Mouse (Mus musculus): ENCODE data around the gene Tekt4. TPM values are rescaled to one million over a fixed set of nuclear protein-coding genes. Genes with fewer than 3 reads are reported as not detected.

Gene Tekt4
- polyA plus RNA-seq, 1 experiment from 2014 or later = 0.06 TPM

DNA sequence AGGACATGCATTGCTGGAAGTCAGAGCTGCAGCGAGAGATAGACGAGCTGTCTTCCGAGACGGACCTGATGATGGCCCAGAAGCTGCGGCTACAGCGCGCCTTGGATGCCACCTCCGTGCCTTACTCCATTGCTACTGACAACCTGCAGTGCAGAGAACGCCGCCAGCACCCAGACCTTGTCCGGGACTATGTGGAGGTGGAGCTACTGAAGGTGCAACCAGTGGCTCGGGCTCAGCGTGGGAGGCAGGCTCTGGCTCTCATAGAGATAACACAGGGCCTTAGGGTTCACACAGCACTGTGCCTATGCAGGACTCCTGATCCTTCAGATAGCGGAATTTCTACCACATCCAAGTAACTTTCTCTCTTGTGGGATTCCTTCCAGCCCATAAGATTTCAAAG is 17.6 kb downstream of the Tekt4 start:
- Histone ChIP-seq H3K4me3 (ENCODE audit: low read depth, low read length) (no peak overlapping the region), H3K27me3 (ENCODE audit: control insufficient read depth, insufficient read depth, low read length) (no peaks in the 10 kb centered on the region), H3K4me1 (replicated peaks; ENCODE audit: control insufficient read depth, insufficient read depth) (no peaks in the 10 kb centered on the region), H3K9me3 (ENCODE audit: control insufficient read depth, low read length) (no peaks in the 10 kb centered on the region), H3K27ac (replicated peaks) (no peak overlapping the region), H3K36me3 (ENCODE audit: control insufficient read depth, insufficient read depth, low read length) (no peaks in the 10 kb centered on the region), H3K4me2 (replicated peaks; ENCODE audit: low read depth) (no peak overlapping the region), H3K9ac (ENCODE audit: low read length) (no peak overlapping the region)
- WGBS = 42% methylated on average over 14 of the region's 14 CpGs
- no peak for TF ChIP-seq EP300 (optimal IDR thresholded peaks at IDR 0.05)
- TF ChIP-seq CTCF (IDR thresholded peaks at IDR 0.05; ENCODE audit: low read depth) = no peak
- DNase-seq (ENCODE audit: low spot score) = no peak
- ATAC-seq (ENCODE audit: low FRiP score, low TSS enrichment) = no peak

- Histone ChIP-seq H3K9me3 (ENCODE audit: control insufficient read depth, low read length) (no peaks in the 10 kb centered on the region), H3K9ac (ENCODE audit: low read length) (peak overlapping the region; percentile 61; the same call in 1 of the 2 replicates), H3K27ac (replicated peaks) (no peak overlapping the region), H3K4me3 (ENCODE audit: low read depth, low read length) (peak overlapping the region; percentile 39), H3K4me1 (replicated peaks; ENCODE audit: control insufficient read depth, insufficient read depth) (no peaks in the 10 kb centered on the region), H3K36me3 (ENCODE audit: control insufficient read depth, insufficient read depth, low read length) (no peaks in the 10 kb centered on the region), H3K4me2 (replicated peaks; ENCODE audit: low read depth) (peak overlapping the region; percentile 85), H3K27me3 (ENCODE audit: control insufficient read depth, insufficient read depth, low read length) (no peaks in the 10 kb centered on the region)
- 1% methylated on average over 38 of the region's 38 CpGs for WGBS
- ATAC-seq (ENCODE audit: low FRiP score, low TSS enrichment) (peak; percentile 87), DNase-seq (ENCODE audit: low spot score) (peak; percentile 89)
- peak; percentile 73 for TF ChIP-seq CTCF (IDR thresholded peaks at IDR 0.05; ENCODE audit: low read depth)
- no peak for TF ChIP-seq EP300 (optimal IDR thresholded peaks at IDR 0.05)
Measured at GRCm38 (mm10) chr17:25474330-25475077, 20.1 kb downstream of the Tekt4 start.

DNA sequence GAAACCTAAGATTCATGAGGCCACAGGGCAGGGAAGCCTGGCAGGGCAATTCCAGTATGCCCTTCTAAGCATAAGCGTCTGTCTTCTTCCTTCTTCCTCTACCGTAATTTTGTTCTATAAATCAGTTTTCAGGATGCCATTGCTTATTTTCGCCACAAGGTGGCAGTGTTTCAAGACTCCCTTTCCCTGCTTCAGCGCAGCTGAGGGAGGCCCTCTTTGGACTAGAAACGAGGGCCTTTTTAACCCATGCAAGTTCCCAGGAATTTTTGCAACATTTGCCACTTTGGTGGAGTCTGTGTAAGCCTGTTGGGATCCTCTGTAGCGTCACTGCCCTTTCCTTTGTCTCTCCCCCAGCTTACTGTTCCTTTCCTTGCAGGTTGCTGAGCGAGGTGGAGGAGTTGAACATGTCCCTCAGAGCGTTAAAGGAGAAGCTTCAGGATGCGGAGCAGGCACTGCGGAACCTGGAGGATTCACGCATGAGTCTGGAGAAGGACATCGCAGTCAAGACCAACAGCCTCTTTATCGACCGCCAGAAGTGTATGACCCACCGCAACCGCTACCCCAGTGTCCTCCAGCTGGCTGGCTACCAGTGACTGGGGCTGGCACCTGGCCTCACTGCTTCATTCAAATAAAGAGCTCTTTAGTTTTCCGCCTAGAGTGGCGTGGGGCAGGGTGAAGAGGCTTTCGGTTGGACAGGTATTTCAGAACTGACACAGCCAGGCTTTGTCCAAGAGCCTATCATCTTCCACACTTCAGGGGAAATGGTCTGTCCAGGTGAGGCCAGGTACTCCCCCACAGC is 21.7 kb downstream of the Tekt4 start:
- Histone ChIP-seq H3K27ac (replicated peaks) (no peak overlapping the region), H3K4me3 (ENCODE audit: low read depth, low read length) (no peak overlapping the region), H3K4me1 (replicated peaks; ENCODE audit: control insufficient read depth, insufficient read depth) (no peaks in the 10 kb centered on the region), H3K36me3 (ENCODE audit: control insufficient read depth, insufficient read depth, low read length) (no peaks in the 10 kb centered on the region), H3K27me3 (ENCODE audit: control insufficient read depth, insufficient read depth, low read length) (no peaks in the 10 kb centered on the region), H3K4me2 (replicated peaks; ENCODE audit: low read depth) (no peak overlapping the region), H3K9ac (ENCODE audit: low read length) (no peak overlapping the region), H3K9me3 (ENCODE audit: control insufficient read depth, low read length) (no peaks in the 10 kb centered on the region)
- DNase-seq (ENCODE audit: low spot score) (peak; percentile 42), ATAC-seq (ENCODE audit: low FRiP score, low TSS enrichment) (no peak)
- TF ChIP-seq EP300 (optimal IDR thresholded peaks at IDR 0.05) (no peak), CTCF (IDR thresholded peaks at IDR 0.05; ENCODE audit: low read depth) (peak; percentile 94)
- WGBS = 34% methylated on average over 19 of the region's 19 CpGs

GRCm38 (mm10) chr17:25480152-25480551 is 25.7 kb downstream of the Tekt4 start:
- TF ChIP-seq EP300 (optimal IDR thresholded peaks at IDR 0.05) (no peak), CTCF (IDR thresholded peaks at IDR 0.05; ENCODE audit: low read depth) (no peak)
- ATAC-seq (ENCODE audit: low FRiP score, low TSS enrichment) (no peak), DNase-seq (ENCODE audit: low spot score) (no peak)
- H3K4me1 ChIP-seq (replicated peaks; ENCODE audit: control insufficient read depth, insufficient read depth) = no peaks in the 10 kb centered on the region
- H3K4me3 ChIP-seq (ENCODE audit: low read depth, low read length) = no peak overlapping the region
- no peak overlapping the region for H3K4me2 ChIP-seq (replicated peaks; ENCODE audit: low read depth)
- H3K27me3 ChIP-seq (ENCODE audit: control insufficient read depth, insufficient read depth, low read length) = no peaks in the 10 kb centered on the region
- H3K9me3 ChIP-seq (ENCODE audit: control insufficient read depth, low read length) = no peaks in the 10 kb centered on the region
- H3K36me3 ChIP-seq (ENCODE audit: control insufficient read depth, insufficient read depth, low read length) = no peaks in the 10 kb centered on the region
- H3K27ac ChIP-seq (replicated peaks) = no peak overlapping the region
- 58% methylated on average over 8 of the region's 8 CpGs for WGBS
- H3K9ac ChIP-seq (ENCODE audit: low read length) = no peak overlapping the region

- no peaks in the 10 kb centered on the region for H3K27me3 ChIP-seq (ENCODE audit: control insufficient read depth, insufficient read depth, low read length)
- ATAC-seq (ENCODE audit: low FRiP score, low TSS enrichment) (no peak), DNase-seq (ENCODE audit: low spot score) (no peak)
- no peak overlapping the region for H3K4me2 ChIP-seq (replicated peaks; ENCODE audit: low read depth)
- H3K9ac ChIP-seq (ENCODE audit: low read length) = no peak overlapping the region
- no peaks in the 10 kb centered on the region for H3K9me3 ChIP-seq (ENCODE audit: control insufficient read depth, low read length)
- no peaks in the 10 kb centered on the region for H3K4me1 ChIP-seq (replicated peaks; ENCODE audit: control insufficient read depth, insufficient read depth)
- H3K27ac ChIP-seq (replicated peaks) = no peak overlapping the region
- H3K4me3 ChIP-seq (ENCODE audit: low read depth, low read length) = no peak overlapping the region
- WGBS = 48% methylated on average over 4 of the region's 4 CpGs
- H3K36me3 ChIP-seq (ENCODE audit: control insufficient read depth, insufficient read depth, low read length) = no peaks in the 10 kb centered on the region
- TF ChIP-seq EP300 (optimal IDR thresholded peaks at IDR 0.05) (no peak), CTCF (IDR thresholded peaks at IDR 0.05; ENCODE audit: low read depth) (no peak)
Measured at GRCm38 (mm10) chr17:25480820-25481219, 26.4 kb downstream of the Tekt4 start.

DNA sequence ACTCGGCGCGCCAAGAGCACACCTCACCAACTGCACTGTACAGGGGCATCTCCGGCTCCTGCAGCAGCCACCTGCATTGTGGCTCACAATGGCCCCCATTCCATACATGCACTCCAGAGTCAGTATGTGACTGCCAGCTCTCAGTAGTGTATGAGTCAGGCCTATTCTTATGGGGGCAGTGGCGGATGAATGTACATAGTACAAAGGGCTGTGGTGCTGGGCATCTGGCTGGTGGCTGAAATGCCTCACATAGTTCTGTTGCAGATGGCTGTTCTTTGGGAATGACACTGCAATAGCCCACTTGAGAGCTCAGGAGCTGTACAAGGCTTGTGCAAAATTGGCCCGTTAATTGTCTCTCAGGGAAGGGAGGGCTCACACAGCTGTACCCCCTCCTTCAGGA is 27.7 kb downstream of the Tekt4 start:
- H3K9ac ChIP-seq (ENCODE audit: low read length) = no peak overlapping the region
- H3K4me1 ChIP-seq (replicated peaks; ENCODE audit: control insufficient read depth, insufficient read depth) = no peaks in the 10 kb centered on the region
- DNase-seq (ENCODE audit: low spot score) (no peak), ATAC-seq (ENCODE audit: low FRiP score, low TSS enrichment) (no peak)
- H3K36me3 ChIP-seq (ENCODE audit: control insufficient read depth, insufficient read depth, low read length) = no peaks in the 10 kb centered on the region
- H3K27me3 ChIP-seq (ENCODE audit: control insufficient read depth, insufficient read depth, low read length) = no peaks in the 10 kb centered on the region
- TF ChIP-seq EP300 (optimal IDR thresholded peaks at IDR 0.05) (no peak), CTCF (IDR thresholded peaks at IDR 0.05; ENCODE audit: low read depth) (no peak)
- H3K9me3 ChIP-seq (ENCODE audit: control insufficient read depth, low read length) = no peaks in the 10 kb centered on the region
- H3K4me3 ChIP-seq (ENCODE audit: low read depth, low read length) = no peak overlapping the region
- no peak overlapping the region for H3K27ac ChIP-seq (replicated peaks)
- WGBS = 88% methylated on average over 6 of the region's 6 CpGs
- no peak overlapping the region for H3K4me2 ChIP-seq (replicated peaks; ENCODE audit: low read depth)

Data from stomach, postnatal 0 days (tissue).